In the genomic region with DNA sequence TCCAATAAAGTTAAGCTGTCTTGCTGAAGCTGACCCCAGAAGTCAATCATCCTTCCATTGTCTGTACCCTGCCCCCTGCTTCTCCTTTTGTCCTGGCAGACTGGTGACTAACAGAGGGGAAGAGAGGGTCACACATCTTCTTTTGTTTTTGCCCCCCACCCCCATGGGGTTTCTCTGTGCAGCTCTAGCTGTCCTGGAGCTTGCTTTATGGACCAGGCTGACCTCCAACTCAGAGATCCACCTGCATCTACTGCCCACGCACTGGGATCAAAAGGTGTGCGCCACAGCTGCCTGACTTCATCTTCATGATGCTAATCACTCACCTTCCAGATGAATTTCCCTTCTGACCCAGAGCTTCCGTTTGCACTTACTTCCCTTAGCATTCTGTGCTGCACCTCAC, we compare ENCODE assay signal across 28 mouse cellular contexts. TPM values are rescaled to one million over a fixed set of nuclear protein-coding genes. Genes with fewer than 3 reads are reported as not detected.
DNase-seq lines count a peak whose midpoint lies in the region; ATAC-seq lines count a peak whose summit lies in the region.
"Had no signal": no experiment of that assay in that cellular context is flagged by ENCODE, and none has a peak within 500 bp of the region (broad histone marks: within the 10 kb centered on the region; RNA-seq: fewer than 3 reads in every experiment).

No protein-coding gene starts in this region.

- peaks cover 3% of the 10 kb centered on the region; the same call in 1 of the 2 replicates for H3K36me3 ChIP-seq in heart, embryonic 12.5 days
- no peaks in the 10 kb centered on the region for H3K36me3 ChIP-seq in kidney, embryonic 15.5 days
- H3K36me3 ChIP-seq in liver, embryonic 15.5 days (replicated peaks) = no peaks in the 10 kb centered on the region
- H3K36me3 ChIP-seq: embryonic facial prominence, embryonic 15.5 days; forebrain, embryonic 10.5 days; forebrain, embryonic 12.5 days; G1E had no signal

- H3K4me2 ChIP-seq in heart, embryonic 12.5 days = no peak overlapping the region
- H3K4me2 ChIP-seq in kidney, embryonic 15.5 days = no peak overlapping the region
- 0 out of 2 replicates have a peak overlapping the region, but pooled peaks have one; percentile 5 for H3K4me2 ChIP-seq in liver, embryonic 15.5 days
- H3K4me2 ChIP-seq: embryonic facial prominence, embryonic 13.5 days; embryonic facial prominence, embryonic 15.5 days; forebrain, embryonic 12.5 days had no signal

- no peaks in the 10 kb centered on the region for H3K27me3 ChIP-seq in heart, embryonic 12.5 days (replicated peaks)
- H3K27me3 ChIP-seq in kidney, embryonic 15.5 days = no peaks in the 10 kb centered on the region
- peaks cover 3% of the 10 kb centered on the region; the same call in 1 of the 2 replicates for H3K27me3 ChIP-seq in liver, embryonic 15.5 days
- H3K27me3 ChIP-seq: CH12.LX; embryonic facial prominence, embryonic 13.5 days; embryonic facial prominence, embryonic 15.5 days; forebrain, embryonic 12.5 days; Patski had no signal

- 0 out of 2 replicates have a peak, but pooled peaks cover 4% of the 10 kb centered on the region for H3K4me1 ChIP-seq in heart, embryonic 12.5 days (replicated peaks)
- H3K4me1 ChIP-seq in kidney, embryonic 15.5 days = peaks cover 3% of the 10 kb centered on the region; the same call in 1 of the 2 replicates
- peaks cover 22% of the 10 kb centered on the region for H3K4me1 ChIP-seq in liver, embryonic 15.5 days (replicated peaks)
- H3K4me1 ChIP-seq: embryonic facial prominence, embryonic 15.5 days; forebrain, embryonic 12.5 days had no signal

- no peak overlapping the region for H3K4me3 ChIP-seq in heart, embryonic 12.5 days
- no peak overlapping the region for H3K4me3 ChIP-seq in kidney, embryonic 15.5 days (replicated peaks)
- H3K4me3 ChIP-seq in liver, embryonic 15.5 days (replicated peaks) = no peak overlapping the region
- H3K4me3 ChIP-seq: embryonic facial prominence, embryonic 13.5 days; embryonic facial prominence, embryonic 15.5 days; erythroblast, embryonic 14.5 days; forebrain, embryonic 10.5 days; forebrain, embryonic 12.5 days had no signal

- WGBS in heart, embryonic 12.5 days = 86% methylated on average over 3 of the region's 3 CpGs
- WGBS in kidney, embryonic 15.5 days = 21% methylated on average over 3 of the region's 3 CpGs
- WGBS in liver, embryonic 15.5 days (ENCODE audit: insufficient replicate concordance) = 63% methylated on average over 3 of the region's 3 CpGs

- H3K27ac ChIP-seq in heart, embryonic 12.5 days (ENCODE audit: poor library complexity, severe bottlenecking) = no peak overlapping the region
- no peak overlapping the region for H3K27ac ChIP-seq in kidney, embryonic 15.5 days
- no peak overlapping the region for H3K27ac ChIP-seq in liver, embryonic 15.5 days (replicated peaks)
- H3K27ac ChIP-seq: embryonic facial prominence, embryonic 13.5 days; embryonic facial prominence, embryonic 15.5 days; forebrain, embryonic 10.5 days; forebrain, embryonic 12.5 days had no signal

- no peak; the same call in 1 of the 2 replicates for ATAC-seq in heart, embryonic 12.5 days (ENCODE audit: insufficient number of reproducible peaks, low FRiP score)
- peak; percentile 34; the same call in 1 of the 2 replicates for ATAC-seq in kidney, embryonic 15.5 days (replicated peaks; ENCODE audit: low FRiP score)
- ATAC-seq in liver, embryonic 15.5 days (ENCODE audit: insufficient read depth) = no peak
- ATAC-seq: CD4-positive, CD25-positive, alpha-beta regulatory T cell, adult 4 months; forebrain, embryonic 14.5 days; Patski had no signal

- peak; percentile 72 for DNase-seq in heart, adult 11 months
- no peak for DNase-seq in kidney, postnatal 14 days
- DNase-seq in liver (no peak), R1 (ENCODE audit: low read depth, low spot score) (peak; percentile 56)
- DNase-seq: adrenal gland, adult 2 months; adrenal gland, postnatal 10 days; adrenal gland, postnatal 25 days; B cell, adult 2 months; cerebellum, adult 11 months; cerebellum, adult 18-20 months; cerebellum, adult 8-10 months; cerebellum, adult 9-11 months; cerebellum, postnatal 14 days; cerebellum, postnatal 36 days; embryo, embryonic 11 days had no signal

- no peak overlapping the region for H3K9ac ChIP-seq in heart, embryonic 12.5 days
- no peak overlapping the region for H3K9ac ChIP-seq in kidney, embryonic 15.5 days
- no peak overlapping the region for H3K9ac ChIP-seq in liver, embryonic 15.5 days
- H3K9ac ChIP-seq: embryonic facial prominence, embryonic 13.5 days; embryonic facial prominence, embryonic 15.5 days; forebrain, embryonic 12.5 days had no signal

- H3K9me3 ChIP-seq in heart, embryonic 12.5 days (replicated peaks) = no peaks in the 10 kb centered on the region
- H3K9me3 ChIP-seq in kidney, embryonic 15.5 days (replicated peaks) = no peaks in the 10 kb centered on the region
- H3K9me3 ChIP-seq in liver, embryonic 15.5 days (replicated peaks) = no peaks in the 10 kb centered on the region
- H3K9me3 ChIP-seq: embryonic facial prominence, embryonic 13.5 days; embryonic facial prominence, embryonic 15.5 days; forebrain, embryonic 10.5 days; forebrain, embryonic 12.5 days; G1E had no signal

RNA-seq across cellular contexts. Expression of a gene that starts 26.0 kb away (rescaled TPM):
- 51.8 and 55.2 TPM in 2 replicates for polyA plus RNA-seq in heart, embryonic 12.5 days (2016; fragmentation: Nextera tagmentation; extraction: Ambion mirVana)
- polyA plus RNA-seq in kidney, embryonic 15.5 days (2015; fragmentation: Nextera tagmentation; extraction: Ambion mirVana) = 14.3 and 15.4 TPM in 2 replicates
- polyA plus RNA-seq in liver, embryonic 15.5 days (2015; fragmentation: Nextera tagmentation; extraction: Ambion mirVana) = 11.1 and 13.6 TPM in 2 replicates

Comparison
In these comparisons a context has a peak if more than half of its experiments do, and no peak if none do; other contexts are left out.
1. DNase-seq: peak in heart, adult 11 months (single experiment) and R1 (single experiment); none in kidney, postnatal 14 days (single experiment) and liver (single experiment).